In the genomic region with DNA sequence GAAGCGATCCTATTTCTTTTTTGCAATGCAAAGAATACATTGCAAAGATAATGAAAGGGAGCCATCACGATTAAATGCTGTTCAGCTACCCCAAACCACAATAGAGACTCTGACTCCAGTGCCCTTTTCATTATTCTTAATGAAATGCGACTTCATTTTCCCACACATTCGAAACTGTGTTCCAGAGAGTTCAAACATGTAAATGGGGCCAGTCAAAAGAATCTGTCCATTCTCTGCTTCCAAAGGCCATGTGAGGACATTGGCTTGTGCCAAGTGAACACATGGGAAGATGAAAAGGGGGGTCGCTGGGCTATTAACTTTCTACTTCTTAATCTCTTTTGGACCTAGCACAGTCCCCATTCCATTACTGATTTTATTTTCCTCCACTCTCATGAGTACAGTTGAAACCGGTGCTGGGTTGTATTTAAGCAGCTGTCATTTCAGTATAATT, we compare ENCODE assay signal across 9 mouse cellular contexts.
DNase-seq lines count a peak whose midpoint lies in the region; ATAC-seq lines count a peak whose summit lies in the region.
"Had no signal": no experiment of that assay in that cellular context is flagged by ENCODE, and none has a peak within 500 bp of the region (broad histone marks: within the 10 kb centered on the region; RNA-seq: fewer than 3 reads in every experiment).

No protein-coding gene starts in this region.

- no peak overlapping the region for H3K4me3 ChIP-seq in forebrain, embryonic 11.5 days (ENCODE audit: low read depth, low read length)
- H3K4me3 ChIP-seq in forebrain, embryonic 10.5 days = no peak overlapping the region
- no peak overlapping the region for H3K4me3 ChIP-seq in hindbrain, embryonic 16.5 days (ENCODE audit: low read length)
- H3K4me3 ChIP-seq in neural tube, embryonic 15.5 days (replicated peaks) = no peak overlapping the region

- H3K36me3 ChIP-seq in forebrain, embryonic 11.5 days (ENCODE audit: control insufficient read depth, insufficient read depth, low read length) = no peaks in the 10 kb centered on the region
- H3K36me3 ChIP-seq in forebrain, embryonic 10.5 days (replicated peaks) = no peaks in the 10 kb centered on the region
- no peaks in the 10 kb centered on the region for H3K36me3 ChIP-seq in hindbrain, embryonic 16.5 days (ENCODE audit: control insufficient read depth, insufficient read depth, low read length)
- no peaks in the 10 kb centered on the region for H3K36me3 ChIP-seq in neural tube, embryonic 15.5 days

- no peaks in the 10 kb centered on the region for H3K27me3 ChIP-seq in forebrain, embryonic 11.5 days (ENCODE audit: control insufficient read depth, insufficient read depth, low read length)
- H3K27me3 ChIP-seq in forebrain, embryonic 10.5 days (ENCODE audit: poor library complexity, severe bottlenecking) = no peaks in the 10 kb centered on the region
- H3K27me3 ChIP-seq in hindbrain, embryonic 16.5 days (replicated peaks; ENCODE audit: control insufficient read depth, insufficient read depth, low read length) = no peaks in the 10 kb centered on the region
- no peaks in the 10 kb centered on the region for H3K27me3 ChIP-seq in neural tube, embryonic 15.5 days (replicated peaks)

- 36% methylated on average over 6 of the region's 6 CpGs for WGBS in forebrain, embryonic 11.5 days
- 66% methylated on average over 6 of the region's 6 CpGs for WGBS in forebrain, embryonic 10.5 days
- WGBS in hindbrain, embryonic 16.5 days = 18% methylated on average over 6 of the region's 6 CpGs
- 18% methylated on average over 6 of the region's 6 CpGs for WGBS in neural tube, embryonic 15.5 days

- no peak overlapping the region for H3K9ac ChIP-seq in forebrain, embryonic 11.5 days (ENCODE audit: low read length)
- H3K9ac ChIP-seq in hindbrain, embryonic 16.5 days (ENCODE audit: low read depth, low read length) = no peak overlapping the region
- no peak overlapping the region for H3K9ac ChIP-seq in neural tube, embryonic 15.5 days (replicated peaks)

- no peak for DNase-seq in forebrain, embryonic 11.5 days (ENCODE audit: low spot score)
- DNase-seq in forebrain, embryonic 10.5 days (ENCODE audit: extremely low spot score, low spot score) = no peak
- DNase-seq in lung, postnatal 10 days = peak; percentile 32
- DNase-seq in lung, adult 18-20 months = no peak
- DNase-seq in urinary bladder, postnatal 25 days (ENCODE audit: low spot score) = no peak
- no peak for DNase-seq in urinary bladder, postnatal 10 days (ENCODE audit: low spot score)
- DNase-seq: kidney, postnatal 25 days had no signal

- H3K9me3 ChIP-seq in forebrain, embryonic 11.5 days (ENCODE audit: control insufficient read depth, low read length) = no peaks in the 10 kb centered on the region
- no peaks in the 10 kb centered on the region for H3K9me3 ChIP-seq in forebrain, embryonic 10.5 days
- H3K9me3 ChIP-seq in hindbrain, embryonic 16.5 days (ENCODE audit: control insufficient read depth, low read length) = no peaks in the 10 kb centered on the region
- H3K9me3 ChIP-seq in neural tube, embryonic 15.5 days (replicated peaks) = no peaks in the 10 kb centered on the region

- ATAC-seq in forebrain, embryonic 11.5 days (replicated peaks; ENCODE audit: low FRiP score) = peak; percentile 87
- peak; percentile 75 for ATAC-seq in hindbrain, embryonic 16.5 days
- ATAC-seq in neural tube, embryonic 15.5 days (ENCODE audit: low FRiP score) = peak; percentile 61; the same call in 1 of the 2 replicates

- peaks cover 2% of the 10 kb centered on the region; the same call in 1 of the 2 replicates for H3K4me1 ChIP-seq in forebrain, embryonic 11.5 days (replicated peaks; ENCODE audit: control insufficient read depth, insufficient read depth, low read length)
- peaks cover 8% of the 10 kb centered on the region for H3K4me1 ChIP-seq in forebrain, embryonic 10.5 days
- no peaks in the 10 kb centered on the region for H3K4me1 ChIP-seq in hindbrain, embryonic 16.5 days (ENCODE audit: control insufficient read depth, insufficient read depth, low read depth, low read length)
- 0 out of 2 replicates have a peak, but pooled peaks cover 5% of the 10 kb centered on the region for H3K4me1 ChIP-seq in neural tube, embryonic 15.5 days

- H3K4me2 ChIP-seq in forebrain, embryonic 11.5 days (ENCODE audit: low read depth, low read length, severe bottlenecking) = no peak overlapping the region
- H3K4me2 ChIP-seq in hindbrain, embryonic 16.5 days (ENCODE audit: low read length) = no peak overlapping the region
- no peak overlapping the region for H3K4me2 ChIP-seq in neural tube, embryonic 15.5 days

- no peak overlapping the region for H3K27ac ChIP-seq in forebrain, embryonic 11.5 days (ENCODE audit: low read depth, low read length)
- H3K27ac ChIP-seq in forebrain, embryonic 10.5 days = no peak overlapping the region
- no peak overlapping the region for H3K27ac ChIP-seq in hindbrain, embryonic 16.5 days (ENCODE audit: low read depth, low read length)
- H3K27ac ChIP-seq in neural tube, embryonic 15.5 days (replicated peaks) = no peak overlapping the region
